Mouse (Mus musculus) brain, embryonic 14.5 days (tissue): ENCODE measurements at regions not wholly inside any gene's neighbourhood (a gene's known extent, or its start where the extent isn't known, plus 50 kb on each side); places are given as distances from the start of the nearest gene placed in this dataset.

ENCODE experiments used
- DNase-seq: peaks from one replicate; pipeline ENCODE4 v3.0.0-alpha.2; 2011; ENCODE audit warnings: low read depth
- CTCF ChIP-seq: fragments of 200-500 bp; IDR thresholded peaks from 2 replicates; pipeline ENCODE4 v1.5.1; 2012; ENCODE audit warnings: inconsistent platforms, mild to moderate bottlenecking, moderate library complexity, borderline replicate concordance; ENCODE audit not compliant: insufficient read depth, insufficient read length; ENCODE audit errors: extremely low read depth
- POLR2A ChIP-seq: fragments of 200-500 bp; IDR thresholded peaks from 2 replicates; pipeline ENCODE4 v1.6.1; 2012; ENCODE audit warnings: mild to moderate bottlenecking, inconsistent platforms, borderline replicate concordance; ENCODE audit not compliant: poor library complexity, insufficient read depth, insufficient read length, severe bottlenecking; ENCODE audit errors: extremely low read depth

- TF ChIP-seq CTCF (no peak), POLR2A (no peak)
- peak; percentile 36 for DNase-seq
These were observed 268.0 kb downstream of the Sec23a start for GRCm38 (mm10) chr12:58743800-58744199.

GRCm38 (mm10) chr12:58728094-58728493 lies 283.7 kb downstream of the Sec23a start:
- DNase-seq, result peak; percentile 22
- no peak for TF ChIP-seq CTCF
- TF ChIP-seq POLR2A, result no peak

- TF ChIP-seq POLR2A (no peak), CTCF (no peak)
- DNase-seq, result no peak
These were observed 284.3 kb downstream of the Sec23a start for GRCm38 (mm10) chr12:58727547-58727946.

GRCm38 (mm10) chr12:58717908-58718307 lies 293.9 kb downstream of the Sec23a start:
- TF ChIP-seq CTCF, result no peak
- no peak for TF ChIP-seq POLR2A

GRCm38 (mm10) chr12:58714207-58714606 lies 297.6 kb downstream of the Sec23a start:
- TF ChIP-seq POLR2A (no peak), CTCF (no peak)
- DNase-seq, result no peak

More at GRCm38 (mm10) chr12:58717908-58718307, 293.9 kb downstream of the Sec23a start:
- no peak for DNase-seq

GRCm38 (mm10) chr12:58695680-58696079 lies 316.1 kb downstream of the Sec23a start:
- no peak for DNase-seq
- TF ChIP-seq CTCF (no peak), POLR2A (no peak)

- TF ChIP-seq CTCF (no peak), POLR2A (no peak)
- peak; percentile 92 for DNase-seq
These were observed 341.7 kb downstream of the Sec23a start for GRCm38 (mm10) chr12:58669914-58670635.

GRCm38 (mm10) chr12:58654530-58655056 lies 357.2 kb downstream of the Sec23a start:
- no peak for TF ChIP-seq POLR2A
- TF ChIP-seq CTCF, result no peak
- peak; percentile 67 for DNase-seq

- TF ChIP-seq CTCF, result no peak
- TF ChIP-seq POLR2A, result no peak
- DNase-seq, result peak; percentile 78
These were observed 358.1 kb downstream of the Sec23a start for GRCm38 (mm10) chr12:58653751-58654150.

GRCm38 (mm10) chr12:58653222-58653621 lies 358.6 kb downstream of the Sec23a start:
- no peak for TF ChIP-seq POLR2A
- no peak for TF ChIP-seq CTCF
- no peak for DNase-seq

- no peak for DNase-seq
These were observed 359.1 kb downstream of the Sec23a start for GRCm38 (mm10) chr12:58652701-58653100.

GRCm38 (mm10) chr12:58648322-58648721 lies 363.5 kb downstream of the Sec23a start:
- DNase-seq, result no peak
- no peak for TF ChIP-seq POLR2A
- no peak for TF ChIP-seq CTCF

More at GRCm38 (mm10) chr12:58652701-58653100, 359.1 kb downstream of the Sec23a start:
- TF ChIP-seq POLR2A, result no peak
- TF ChIP-seq CTCF, result no peak
